Mouse (Mus musculus) thymus, adult 18-20 months (tissue): ENCODE measurements around the gene Gm9821.

Experiments
- DNase-seq, 2 experiments: peaks; one replicate each; pipeline ENCODE4 v3.0.0; 2022; ENCODE audit warnings: mixed read lengths in 2 of 2

Gene Gm9821

DNA sequence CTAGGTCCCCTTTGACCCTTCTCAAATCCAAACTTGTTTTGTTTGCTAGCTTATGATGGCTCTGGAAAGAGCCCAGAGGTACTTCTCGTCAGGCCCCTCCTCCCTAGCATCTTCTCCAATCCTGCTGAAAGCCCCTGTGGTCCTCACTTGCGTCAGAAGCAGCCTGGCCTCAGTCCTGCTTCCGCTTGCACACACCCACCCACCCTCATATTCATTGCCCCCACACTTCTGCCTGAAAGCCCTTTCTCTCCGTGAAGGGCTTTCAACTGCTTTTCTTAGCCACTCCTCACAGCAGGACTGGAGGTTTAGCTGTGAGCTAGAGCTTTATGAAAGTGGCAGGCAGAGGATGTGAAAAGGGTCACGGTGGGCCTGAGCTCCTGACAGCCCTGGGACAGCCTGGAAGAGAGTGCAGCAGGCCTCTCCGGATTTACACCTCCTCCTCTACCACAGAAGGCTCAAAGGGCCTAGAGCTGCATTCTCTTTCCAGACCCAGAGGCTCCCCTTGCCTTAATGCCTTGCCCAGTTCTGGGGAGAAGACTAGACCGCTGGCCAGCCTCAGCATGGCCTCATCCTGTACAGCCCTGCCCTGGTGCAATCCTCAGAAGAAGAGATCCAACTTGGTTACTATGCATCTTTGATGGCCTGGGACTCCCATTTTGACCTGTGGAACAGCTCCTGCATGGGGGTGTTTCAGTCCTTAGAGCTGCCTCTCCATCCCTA, 28.1 kb downstream of the Gm9821 start:
- DNase-seq, result no peak

DNA sequence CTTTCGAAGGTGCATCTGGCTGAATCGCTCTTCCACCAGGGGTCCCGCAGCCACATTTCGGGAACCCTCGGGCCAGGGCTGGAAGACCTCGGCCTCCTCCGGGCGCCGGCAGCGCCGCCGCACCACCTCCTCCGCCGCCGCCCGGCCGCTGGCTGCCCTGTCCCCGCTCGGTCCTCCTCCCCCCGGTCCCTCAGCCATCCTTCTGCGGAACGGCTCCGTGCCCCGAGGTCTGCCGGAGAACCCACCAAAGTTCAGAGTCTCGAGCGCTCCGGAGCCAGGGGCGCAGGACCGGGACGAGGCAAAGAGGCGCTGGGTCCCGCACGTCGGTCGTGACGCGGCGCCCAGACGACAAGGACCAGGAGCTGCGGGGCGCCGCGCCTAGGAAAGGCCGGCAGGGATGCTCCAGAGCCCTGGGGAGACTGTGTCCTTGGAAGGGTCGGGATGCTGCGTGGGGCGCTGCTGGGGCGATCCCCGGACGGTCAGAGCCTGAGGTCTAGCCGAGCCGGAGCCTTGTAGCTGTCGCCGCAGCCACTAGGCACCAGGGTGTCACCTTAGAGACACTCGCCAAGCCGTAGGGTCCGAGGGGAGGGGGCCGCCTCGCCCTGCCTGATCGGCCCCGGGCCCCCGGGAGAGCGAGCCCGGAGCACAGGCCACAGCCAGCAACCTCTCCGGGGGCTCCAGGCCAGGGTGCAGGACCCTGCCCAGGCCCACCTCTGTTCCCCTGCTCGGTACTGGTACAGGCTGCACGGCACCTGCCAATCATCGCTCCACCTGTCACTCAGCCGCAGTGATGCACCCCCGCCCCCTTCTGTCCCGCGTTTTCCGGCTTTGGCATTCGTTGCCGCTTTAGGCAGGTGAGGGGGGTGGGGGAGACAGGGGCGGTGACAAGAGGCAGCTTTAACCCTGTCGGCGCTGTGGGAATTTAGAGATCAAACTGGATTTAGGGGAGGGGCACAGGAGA, 30.4 kb downstream of the Gm9821 start, which contains the start of gene Dgkz:
TSS of gene Dgkz (minus strand) at position 284 of the 961 bp plus-strand sequence.
- peak; percentile 41 to 46 for DNase-seq

DNA sequence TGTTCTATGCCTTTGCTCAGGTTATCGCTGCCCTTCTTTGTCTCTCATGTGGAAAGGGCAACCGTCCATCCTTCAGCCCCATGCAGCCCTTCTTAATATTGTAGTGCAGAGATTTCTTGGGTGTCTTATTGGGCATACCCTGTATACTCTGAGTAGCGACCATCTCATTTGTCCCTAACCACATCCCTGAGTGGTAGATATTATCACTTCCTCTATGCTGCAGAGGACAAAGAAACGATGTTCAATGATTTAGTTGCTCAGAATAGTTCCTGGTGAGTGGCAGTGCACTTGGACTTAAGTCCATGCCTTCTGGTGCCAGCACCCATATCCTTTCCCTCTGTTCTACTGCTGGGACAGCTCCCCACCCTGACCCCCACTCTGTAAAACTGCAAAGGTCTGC, 32.5 kb downstream of the Gm9821 start:
- no peak for DNase-seq

GRCm38 (mm10) chr2:91978547-91978946, 33.0 kb downstream of the Gm9821 start:
- DNase-seq, result no peak

- no peak for DNase-seq
Observed at GRCm38 (mm10) chr2:91980245-91980644, 34.7 kb downstream of the Gm9821 start.

GRCm38 (mm10) chr2:91980830-91981229, 35.3 kb downstream of the Gm9821 start:
- DNase-seq, result no peak

DNA sequence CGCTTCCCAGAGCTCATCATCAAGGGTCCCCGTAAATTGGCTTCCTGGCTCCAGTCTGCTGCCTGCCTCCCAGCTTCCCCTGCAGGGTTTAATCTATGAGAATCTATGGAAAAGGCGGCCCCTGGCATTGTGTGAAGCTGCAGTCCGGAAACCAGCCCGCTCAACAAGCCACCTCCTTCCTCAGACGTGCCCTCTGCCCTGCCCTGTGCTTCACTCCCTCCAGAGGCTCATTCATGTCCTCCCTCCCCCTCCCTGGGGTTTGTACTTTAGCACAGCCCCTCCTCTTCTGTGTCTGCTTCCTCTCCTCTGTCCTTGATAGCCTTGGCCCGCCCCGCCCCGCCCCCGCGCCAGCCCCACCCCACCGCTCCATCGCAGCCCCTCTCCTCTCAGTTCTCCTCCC, 38.9 kb downstream of the Gm9821 start:
- peak; percentile 70 to 87 for DNase-seq

GRCm38 (mm10) chr2:91984906-91985525, 39.5 kb downstream of the Gm9821 start:
- DNase-seq, result no peak

DNA sequence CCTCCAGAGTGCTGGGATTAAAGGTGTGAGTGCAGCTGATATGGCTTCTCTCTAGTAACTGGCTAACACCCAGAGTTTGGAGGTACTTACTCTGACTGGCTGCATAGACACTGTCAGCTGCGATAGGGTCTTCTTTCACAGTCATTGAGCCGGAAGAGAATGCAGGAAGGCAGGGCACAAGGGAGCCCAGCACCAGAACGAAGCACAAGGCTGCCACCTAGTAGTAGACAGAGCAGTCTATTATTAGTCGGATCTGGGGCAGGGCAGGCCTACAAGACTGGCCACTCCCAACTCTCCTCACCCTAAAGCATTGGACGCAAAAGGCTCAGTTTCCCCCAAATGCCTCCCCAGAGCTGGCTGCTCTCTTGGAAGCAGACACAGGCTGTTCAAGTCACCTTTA, 40.6 kb downstream of the Gm9821 start:
- DNase-seq, result peak in 1 of 2 experiments; percentile 41

- peak; percentile 48 to 61 for DNase-seq
Observed at GRCm38 (mm10) chr2:91987542-91987941, 42.0 kb downstream of the Gm9821 start.

- no peak for DNase-seq
Observed at GRCm38 (mm10) chr2:91989750-91990149, 44.2 kb downstream of the Gm9821 start.

GRCm38 (mm10) chr2:91993409-91993808, 47.9 kb downstream of the Gm9821 start:
- DNase-seq, result no peak

DNA sequence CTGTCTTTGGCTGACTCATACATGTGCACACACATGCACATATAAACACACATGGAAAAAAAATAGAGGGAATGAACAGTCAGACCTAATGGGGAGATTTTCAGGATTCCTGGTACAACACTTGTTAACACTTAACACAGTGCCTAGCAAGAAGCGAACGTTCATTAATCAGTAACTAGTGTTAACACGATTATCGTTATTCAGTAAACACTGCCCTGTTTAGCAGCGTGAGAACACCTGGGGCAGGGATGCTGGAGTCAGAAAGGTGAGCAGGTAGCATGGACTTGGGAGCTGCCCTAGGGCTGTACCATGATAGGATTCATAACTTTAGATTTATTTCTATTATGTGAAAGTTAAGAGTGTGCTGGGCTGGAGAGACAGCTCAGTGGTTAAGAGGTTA, 50.5 kb downstream of the Gm9821 start:
- no peak for DNase-seq
